Mouse (Mus musculus) ES-Bruce4 (cell line): ENCODE measurements around the gene Nelfb. TPM values are rescaled to one million over a fixed set of nuclear protein-coding genes. Genes with fewer than 3 reads are reported as not detected.

Experiments used
- H3K27ac ChIP-seq: 2 replicates; pipeline ENCODE4 v1.5.1; 2012; ENCODE audit warnings: low read length, inconsistent platforms; ENCODE audit not compliant: insufficient read depth
- H3K27me3 ChIP-seq: 2 replicates; pipeline ENCODE4 v1.6.1; 2012; ENCODE audit warnings: mild to moderate bottlenecking, low read length, inconsistent platforms; ENCODE audit not compliant: control insufficient read depth, poor library complexity, insufficient read depth, severe bottlenecking
- H3K36me3 ChIP-seq: 2 replicates; pipeline ENCODE4 v1.6.1; 2012; ENCODE audit warnings: inconsistent platforms, mild to moderate bottlenecking, low read length, moderate library complexity; ENCODE audit not compliant: control insufficient read depth, poor library complexity, insufficient read depth, severe bottlenecking
- H3K4me1 ChIP-seq: one replicate; pipeline ENCODE4 v1.8.1; 2011; ENCODE audit warnings: low read length; ENCODE audit not compliant: control insufficient read depth, insufficient read depth
- H3K4me3 ChIP-seq: 2 replicates; pipeline ENCODE4 v1.5.1; 2011; ENCODE audit warnings: low read depth, mild to moderate bottlenecking, low read length
- H3K9ac ChIP-seq: 2 replicates; pipeline ENCODE4 v1.6.1; 2012; ENCODE audit warnings: low read depth, mild to moderate bottlenecking, inconsistent platforms; ENCODE audit not compliant: poor library complexity, severe bottlenecking
- H3K9me3 ChIP-seq: replicated peaks from 2 replicates; pipeline ENCODE4 v1.6.1; 2012; ENCODE audit warnings: mild to moderate bottlenecking, low read length, inconsistent platforms; ENCODE audit not compliant: control insufficient read depth, poor library complexity, insufficient read depth, severe bottlenecking
- CTCF ChIP-seq: IDR thresholded peaks from one replicate; pipeline ENCODE4 v1.8.1; 2011; ENCODE audit warnings: low read depth, low read length
- EP300 ChIP-seq: IDR thresholded peaks from 2 replicates; pipeline ENCODE4 v1.6.1; 2011; ENCODE audit warnings: low read depth, low read length; ENCODE audit not compliant: insufficient read depth
- POLR2A ChIP-seq: IDR thresholded peaks from one replicate; pipeline ENCODE4 v1.8.1; 2011; ENCODE audit warnings: low read length; ENCODE audit not compliant: insufficient read depth
- polyA plus RNA-seq: library from polyadenylated mRNA; stranded (reverse); fragments of >200 nt; gene quantifications from 2 replicates; pipeline ENCODE4 v1.2.4, GENCODE M21; 2011; ENCODE audit warnings: low read depth; ENCODE audit not compliant: missing spikeins, insufficient read depth, insufficient read length

The Nelfb gene
- polyA plus RNA-seq, 1 experiment: 41.0 TPM

DNA sequence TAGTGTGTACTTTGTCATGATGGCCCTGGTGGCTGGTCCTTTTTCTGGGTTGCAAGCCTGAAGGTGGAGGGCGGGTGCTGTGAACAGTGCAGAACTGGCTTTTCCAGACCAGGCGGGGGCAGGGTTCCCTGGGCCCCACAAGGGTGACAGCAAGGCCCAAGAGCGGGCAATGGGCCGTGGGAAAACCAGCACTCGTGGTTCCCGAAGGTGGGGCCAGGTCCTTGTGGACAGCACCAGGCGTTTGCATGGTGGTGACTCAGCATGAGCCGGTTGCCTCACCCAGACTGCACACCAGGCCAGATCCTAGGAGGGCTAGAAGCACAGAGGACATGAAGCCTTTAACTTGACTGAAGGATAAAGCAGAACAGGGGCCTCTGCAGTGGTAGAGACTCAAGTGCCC is 38.7 kb downstream of the Nelfb start:
- H3K27ac ChIP-seq: no peak overlapping the region
- H3K4me1 ChIP-seq: no peaks in the 10 kb centered on the region

DNA sequence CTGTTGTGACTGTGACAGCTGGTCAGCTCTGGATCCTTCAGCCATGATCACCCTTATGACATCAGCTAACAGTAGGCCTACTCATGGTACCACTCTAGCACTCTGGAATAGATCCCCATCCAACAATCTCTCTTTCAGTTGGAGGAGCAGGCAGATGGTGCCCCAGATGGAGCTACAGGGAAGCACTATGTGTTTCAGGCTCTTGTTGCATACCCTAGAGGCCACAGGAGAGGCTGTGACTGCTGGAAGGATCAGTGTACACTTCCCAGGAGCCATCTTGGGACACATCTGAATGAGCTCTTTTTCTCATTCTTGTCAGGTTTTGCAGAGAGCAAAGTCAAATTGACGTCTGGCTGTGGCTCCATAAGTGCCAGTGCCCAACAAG is 39.5 kb downstream of the Nelfb start:
- no peak for TF ChIP-seq EP300
- TF ChIP-seq POLR2A: no peak

More for the DNA sequence above, 38.7 kb downstream of the Nelfb start:
- H3K9ac ChIP-seq: no peak overlapping the region
- no peaks in the 10 kb centered on the region for H3K36me3 ChIP-seq
- no peak overlapping the region for H3K4me3 ChIP-seq
- H3K27me3 ChIP-seq: no peaks in the 10 kb centered on the region
- no peaks in the 10 kb centered on the region for H3K9me3 ChIP-seq
- TF ChIP-seq CTCF (no peak), POLR2A (no peak), EP300 (no peak)

DNA sequence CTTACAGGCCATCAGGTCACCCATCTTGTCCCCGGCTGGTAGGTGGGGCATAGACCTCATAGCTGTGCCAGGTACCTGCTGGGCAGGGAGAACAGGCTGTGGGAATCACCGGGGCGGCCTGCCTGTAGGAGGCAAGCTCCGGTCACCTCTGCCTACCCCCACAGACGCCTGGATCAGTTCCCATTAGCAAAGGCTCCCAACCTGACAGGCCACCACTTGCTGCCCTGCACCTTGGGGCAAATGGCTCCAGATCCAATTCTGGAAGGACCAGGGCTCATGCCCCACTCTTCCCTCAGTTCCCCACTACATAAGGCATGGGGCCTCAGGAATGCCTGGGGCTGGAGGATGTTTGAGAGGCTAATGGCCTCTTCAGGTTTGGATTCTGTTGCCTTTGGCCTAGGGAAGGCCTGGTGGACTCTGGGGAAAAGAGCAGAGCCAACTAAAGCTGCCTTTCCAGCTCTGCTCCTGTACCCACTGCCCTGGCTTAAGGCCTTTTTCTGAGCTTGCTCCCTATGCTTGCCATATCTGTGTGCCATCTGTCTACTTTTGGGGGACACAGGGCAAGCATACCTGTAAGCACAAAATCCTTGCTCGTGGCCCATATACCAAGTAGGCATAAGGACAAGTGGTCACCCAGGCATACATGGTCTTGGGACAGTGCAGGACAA is 40.1 kb downstream of the Nelfb start:
- H3K36me3 ChIP-seq: no peaks in the 10 kb centered on the region

More for the DNA sequence above, 39.5 kb downstream of the Nelfb start:
- no peaks in the 10 kb centered on the region for H3K36me3 ChIP-seq
- no peaks in the 10 kb centered on the region for H3K27me3 ChIP-seq
- no peak overlapping the region for H3K9ac ChIP-seq
- no peak overlapping the region for H3K27ac ChIP-seq
- H3K4me3 ChIP-seq: no peak overlapping the region
- no peaks in the 10 kb centered on the region for H3K9me3 ChIP-seq
- peaks cover 2% of the 10 kb centered on the region for H3K4me1 ChIP-seq

DNA sequence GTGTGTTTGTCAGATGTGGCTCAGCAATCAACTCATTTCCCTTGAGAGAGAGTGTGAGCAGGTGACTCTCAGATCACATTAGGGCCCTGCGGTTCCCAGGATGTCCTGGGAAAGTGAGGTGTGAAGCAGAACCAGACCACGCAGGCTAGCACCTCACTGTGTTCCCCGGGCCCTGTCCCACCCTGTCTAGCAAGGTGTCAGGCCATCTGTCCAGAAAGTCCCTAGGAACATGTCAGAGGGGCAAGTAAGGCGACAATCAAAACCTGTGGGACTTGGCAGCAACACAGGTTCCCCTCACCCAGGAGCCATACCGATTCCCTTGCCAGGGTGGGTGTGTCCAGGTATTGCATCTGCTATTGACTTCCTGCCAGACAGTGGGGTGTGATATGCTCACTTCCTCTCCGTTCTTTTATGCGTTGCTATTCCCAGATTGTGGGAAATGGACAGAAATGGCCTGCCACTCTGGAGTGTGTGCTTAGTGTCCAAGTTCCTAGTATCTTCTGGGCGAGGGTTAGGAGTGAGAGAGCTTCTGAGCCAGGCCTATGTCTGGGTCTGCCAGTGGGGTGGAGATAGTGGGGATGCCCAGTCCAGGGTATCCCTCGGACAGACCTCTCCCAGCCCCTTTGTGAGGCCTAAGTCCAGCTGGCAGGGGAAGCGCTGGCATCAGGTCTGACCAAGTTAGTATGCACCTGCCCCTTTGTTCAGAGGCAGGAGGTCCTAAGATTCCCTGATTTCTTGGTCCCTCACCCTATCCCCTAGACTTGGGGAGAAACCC is 40.8 kb downstream of the Nelfb start:
- Histone ChIP-seq H3K27me3 (no peaks in the 10 kb centered on the region), H3K27ac (no peak overlapping the region), H3K4me3 (no peak overlapping the region), H3K9ac (no peak overlapping the region), H3K4me1 (peaks cover 2% of the 10 kb centered on the region), H3K36me3 (no peaks in the 10 kb centered on the region), H3K9me3 (no peaks in the 10 kb centered on the region)
- TF ChIP-seq POLR2A (no peak), EP300 (no peak), CTCF (no peak)

More for the DNA sequence above, 40.1 kb downstream of the Nelfb start:
- Histone ChIP-seq H3K9me3 (no peaks in the 10 kb centered on the region), H3K9ac (no peak overlapping the region), H3K4me1 (peaks cover 2% of the 10 kb centered on the region), H3K27ac (no peak overlapping the region), H3K4me3 (no peak overlapping the region), H3K27me3 (no peaks in the 10 kb centered on the region)
- TF ChIP-seq POLR2A (no peak), CTCF (no peak), EP300 (no peak)

DNA sequence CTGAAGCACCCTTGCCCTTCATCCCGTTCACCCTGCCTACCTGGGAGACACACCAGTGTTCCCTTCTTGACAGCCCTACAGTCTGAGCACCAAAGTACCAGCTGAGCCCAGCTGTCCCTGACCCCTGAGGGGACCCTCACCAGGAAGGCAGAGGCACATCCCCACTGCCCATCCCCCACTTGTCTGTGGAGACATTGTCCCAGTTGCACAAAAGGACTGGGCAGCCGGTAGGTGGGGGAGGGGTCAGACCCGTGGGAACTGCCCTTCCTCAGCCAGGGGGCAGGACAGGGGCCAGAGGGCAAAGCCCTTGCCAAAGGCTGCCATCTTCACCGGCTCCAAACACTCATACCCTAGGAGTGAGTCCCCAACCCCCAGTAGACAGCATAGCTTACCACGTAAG is 41.5 kb downstream of the Nelfb start:
- no peaks in the 10 kb centered on the region for H3K9me3 ChIP-seq
- no peaks in the 10 kb centered on the region for H3K27me3 ChIP-seq
- H3K4me1 ChIP-seq: peaks cover 2% of the 10 kb centered on the region
- H3K9ac ChIP-seq: no peak overlapping the region
- no peak overlapping the region for H3K27ac ChIP-seq
- TF ChIP-seq EP300 (0 out of 2 replicates have a peak, but pooled peaks have one; percentile 5), CTCF (no peak)
- H3K4me3 ChIP-seq: no peak overlapping the region
- H3K36me3 ChIP-seq: no peaks in the 10 kb centered on the region

DNA sequence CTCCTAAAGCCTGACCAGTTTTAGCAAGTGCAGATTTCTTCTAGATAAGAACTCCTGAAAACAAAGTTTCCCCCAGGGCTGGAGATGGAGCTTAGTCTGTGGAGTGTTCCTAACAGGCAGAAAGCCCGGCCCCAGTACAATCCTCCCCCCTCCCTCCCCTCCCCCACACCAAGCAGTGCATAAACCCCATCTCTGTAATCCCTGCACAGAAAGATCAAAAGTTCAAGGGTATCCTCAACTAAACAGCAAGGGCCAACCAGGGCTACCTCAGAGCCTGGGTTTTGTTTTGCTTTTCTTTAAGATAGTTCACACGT is 42.7 kb downstream of the Nelfb start:
- Histone ChIP-seq H3K9ac (no peak overlapping the region), H3K27ac (no peak overlapping the region), H3K4me1 (peaks cover 2% of the 10 kb centered on the region)

More for the DNA sequence above, 42.7 kb downstream of the Nelfb start:
- Histone ChIP-seq H3K4me3 (no peak overlapping the region), H3K9me3 (no peaks in the 10 kb centered on the region), H3K27me3 (no peaks in the 10 kb centered on the region), H3K36me3 (no peaks in the 10 kb centered on the region)
- TF ChIP-seq CTCF (no peak), EP300 (no peak), POLR2A (no peak)
